Mouse (Mus musculus) MEL (cell line): ENCODE results near the gene Rpl18a. TPM values are rescaled to one million over a fixed set of nuclear protein-coding genes. Genes with fewer than 3 reads are reported as not detected.
A peak's percentile ranks its signal among the peaks of the same experiment; 100 is the strongest.

Experiments
- DNase-seq: peaks from one replicate; pipeline ENCODE4 v3.0.0; 2011; ENCODE audit warnings: low read depth, low spot score
- H3K27ac ChIP-seq: 2 replicates; pipeline ENCODE4 v1.5.1; 2012; ENCODE audit warnings: low read depth, mild to moderate bottlenecking, control low read depth, low read length, moderate library complexity; ENCODE audit not compliant: control insufficient read depth
- H3K27me3 ChIP-seq, 2 experiments: fragments of 150-350 bp in 1 of 2; sonication (generic) in 1 of 2; 2 replicates each; pipeline ENCODE4 v1.6.1; 2012; ENCODE audit warnings: low read length in 2 of 2, mild to moderate bottlenecking in 2 of 2, improper control_type of control experiment in 1 of 2, moderate library complexity in 1 of 2; ENCODE audit not compliant: insufficient read depth in 2 of 2, control insufficient read depth in 1 of 2
- H3K36me3 ChIP-seq, 2 experiments: 2 replicates each; pipeline ENCODE4 v1.6.1; 2012 to 2014; ENCODE audit warnings: low read length in 2 of 2, improper control_type of control experiment in 1 of 2, inconsistent platforms in 1 of 2, mild to moderate bottlenecking in 1 of 2; ENCODE audit not compliant: insufficient read depth in 2 of 2, control insufficient read depth in 1 of 2
- H3K4me1 ChIP-seq, 2 experiments: fragments of 150-350 bp in 1 of 2; sonication (generic) in 1 of 2; 2 replicates each; pipeline ENCODE4 v1.6.1; 2012; ENCODE audit warnings: low read length in 2 of 2, improper control_type of control experiment in 1 of 2, mild to moderate bottlenecking in 1 of 2; ENCODE audit not compliant: insufficient read depth in 2 of 2, control insufficient read depth in 1 of 2
- H3K4me3 ChIP-seq, 2 experiments: fragments of 150-350 bp in 1 of 2; sonication (generic) in 1 of 2; 2 replicates each; pipeline ENCODE4 v1.5.1; 2012; ENCODE audit warnings: low read depth in 2 of 2, low read length in 2 of 2, mild to moderate bottlenecking in 2 of 2, moderate library complexity in 2 of 2, control low read depth in 1 of 2, improper control_type of control experiment in 1 of 2; ENCODE audit not compliant: control insufficient read depth in 1 of 2, insufficient read depth in 1 of 2
- H3K79me2 ChIP-seq: 2 replicates; pipeline ENCODE4 v1.6.1; 2012; ENCODE audit warnings: mild to moderate bottlenecking, low read length, moderate library complexity; ENCODE audit not compliant: control insufficient read depth, poor library complexity, insufficient read depth
- H3K9ac ChIP-seq: 2 replicates; pipeline ENCODE4 v1.6.1; 2012; ENCODE audit warnings: low read depth, mild to moderate bottlenecking, control low read depth, low read length, moderate library complexity; ENCODE audit not compliant: control insufficient read depth, poor library complexity, severe bottlenecking
- H3K9me3 ChIP-seq: fragments of 150-350 bp; sonication (generic); replicated peaks from 2 replicates; pipeline ENCODE4 v1.6.1; 2012; ENCODE audit warnings: mild to moderate bottlenecking, low read length, improper control_type of control experiment, moderate library complexity; ENCODE audit not compliant: insufficient read depth
- BHLHE40 ChIP-seq: IDR thresholded peaks from 2 replicates; pipeline ENCODE4 v1.6.1; 2012; ENCODE audit warnings: low read depth, mild to moderate bottlenecking, inconsistent platforms, low read length, improper control_type of control experiment, borderline replicate concordance
- CHD1 ChIP-seq: IDR thresholded peaks from 2 replicates; pipeline ENCODE4 v1.6.1; 2012; ENCODE audit warnings: low read depth, mild to moderate bottlenecking, inconsistent platforms, low read length, improper control_type of control experiment
- CTCF ChIP-seq, 3 experiments: IDR thresholded peaks in 2 of 3; conservative IDR thresholded peaks in 1 of 3; 2 replicates each; pipeline ENCODE4 v1.5.1; 2011 to 2012; ENCODE audit warnings: low read length in 3 of 3, low read depth in 2 of 3, mild to moderate bottlenecking in 2 of 3, improper control_type of control experiment in 1 of 3, inconsistent platforms in 1 of 3, mixed read lengths in 1 of 3, moderate library complexity in 1 of 3; ENCODE audit not compliant: control insufficient read depth in 1 of 3, insufficient read depth in 1 of 3, poor library complexity in 1 of 3, severe bottlenecking in 1 of 3
- E2F4 ChIP-seq: IDR thresholded peaks from 2 replicates; pipeline ENCODE4 v1.6.1; 2011; ENCODE audit warnings: low read depth, low read length, improper control_type of control experiment, borderline replicate concordance
- GABPA ChIP-seq: IDR thresholded peaks from 2 replicates; pipeline ENCODE4 v1.6.1; 2012; ENCODE audit warnings: low read depth, mild to moderate bottlenecking, inconsistent platforms, low read length, improper control_type of control experiment, moderate library complexity
- JUND ChIP-seq: IDR thresholded peaks from 2 replicates; pipeline ENCODE4 v1.6.1; 2011; ENCODE audit warnings: low read depth, mild to moderate bottlenecking, improper control_type of control experiment, low read length
- MAFK ChIP-seq: IDR thresholded peaks from 2 replicates; pipeline ENCODE4 v1.6.1; 2011; ENCODE audit warnings: low read depth, mild to moderate bottlenecking, low read length, improper control_type of control experiment, borderline replicate concordance
- MAX ChIP-seq: IDR thresholded peaks from 2 replicates; pipeline ENCODE4 v1.6.1; 2011; ENCODE audit warnings: low read length, improper control_type of control experiment
- MXI1 ChIP-seq: IDR thresholded peaks from 2 replicates; pipeline ENCODE4 v1.6.1; 2011; ENCODE audit warnings: mild to moderate bottlenecking, low read depth, low read length, improper control_type of control experiment
- MYB ChIP-seq: IDR thresholded peaks from 2 replicates; pipeline ENCODE4 v1.6.1; 2011; ENCODE audit warnings: mild to moderate bottlenecking, low read depth, low read length, improper control_type of control experiment
- NELFE ChIP-seq: IDR thresholded peaks from 2 replicates; pipeline ENCODE4 v1.6.1; 2011; ENCODE audit warnings: low read depth, low read length, improper control_type of control experiment
- POLR2A ChIP-seq, 2 experiments: IDR thresholded peaks; 2 replicates each; pipeline ENCODE4 v1.6.1; 2011 to 2012; ENCODE audit warnings: low read length in 2 of 2, mild to moderate bottlenecking in 2 of 2, control low read depth in 1 of 2, improper control_type of control experiment in 1 of 2, low read depth in 1 of 2, moderate library complexity in 1 of 2; ENCODE audit not compliant: control insufficient read depth in 1 of 2, insufficient read depth in 1 of 2, poor library complexity in 1 of 2
- POLR2AphosphoS5 ChIP-seq: IDR thresholded peaks from 2 replicates; pipeline ENCODE4 v1.6.1; 2012; ENCODE audit warnings: low read depth, borderline replicate concordance, mild to moderate bottlenecking, inconsistent platforms, low read length, moderate library complexity, mixed read lengths
- RAD21 ChIP-seq: IDR thresholded peaks from 2 replicates; pipeline ENCODE4 v1.6.1; 2011; ENCODE audit warnings: mild to moderate bottlenecking, low read depth, low read length, improper control_type of control experiment
- RCOR1 ChIP-seq: IDR thresholded peaks from 2 replicates; pipeline ENCODE4 v1.6.1; 2012; ENCODE audit warnings: low read depth, mild to moderate bottlenecking, inconsistent platforms, low read length, improper control_type of control experiment
- SIN3A ChIP-seq: IDR thresholded peaks from 2 replicates; pipeline ENCODE4 v1.6.1; 2012; ENCODE audit warnings: low read length, improper control_type of control experiment, inconsistent platforms
- SMC3 ChIP-seq: IDR thresholded peaks from 2 replicates; pipeline ENCODE4 v1.6.1; 2011; ENCODE audit warnings: low read depth, low read length, improper control_type of control experiment
- TAL1 ChIP-seq: IDR thresholded peaks from 2 replicates; pipeline ENCODE4 v1.6.1; 2012; ENCODE audit warnings: mild to moderate bottlenecking, inconsistent platforms, low read length, moderate library complexity, mixed read lengths
- TBP ChIP-seq: IDR thresholded peaks from 2 replicates; pipeline ENCODE4 v1.8.0; 2011; ENCODE audit warnings: low read depth, low read length, improper control_type of control experiment
- TCF12 ChIP-seq: IDR thresholded peaks from 2 replicates; pipeline ENCODE4 v1.6.1; 2014; ENCODE audit warnings: low read depth, mild to moderate bottlenecking, inconsistent platforms, low read length, improper control_type of control experiment, moderate library complexity
- USF1 ChIP-seq: IDR thresholded peaks from 2 replicates; pipeline ENCODE4 v1.6.1; 2014; ENCODE audit warnings: low read depth, mild to moderate bottlenecking, inconsistent platforms, low read length, improper control_type of control experiment, moderate library complexity
- ZC3H11A ChIP-seq: IDR thresholded peaks from 2 replicates; pipeline ENCODE4 v1.6.1; 2012; ENCODE audit warnings: low read depth, mild to moderate bottlenecking, inconsistent platforms, low read length, improper control_type of control experiment
- ZKSCAN1 ChIP-seq: IDR thresholded peaks from 2 replicates; pipeline ENCODE4 v1.6.1; 2012; ENCODE audit warnings: low read depth, mild to moderate bottlenecking, inconsistent platforms, low read length, improper control_type of control experiment, moderate library complexity
- polyA plus RNA-seq, 2 experiments: library from polyadenylated mRNA; stranded (reverse) in 1 of 2; unstranded in 1 of 2; fragments of >175 nt in 1 of 2; fragments of >200 nt in 1 of 2; gene quantifications; 2 replicates each; pipeline versions ENCODE4 v1.2.1 to v1.2.4; 2012; ENCODE audit warnings: low replicate concordance in 2 of 2, low read depth in 1 of 2; ENCODE audit not compliant: insufficient read length in 2 of 2, insufficient read depth in 1 of 2, missing spikeins in 1 of 2
- total RNA-seq: library from RNA; depleted of rRNA; stranded (reverse); fragments of 300-350 nt; gene quantifications from 2 replicates; pipeline ENCODE4 v1.2.3, GENCODE M21; 2012

Rpl18a gene
- total and polyA plus RNA-seq, 3 experiments: 5,399 to 5,671 TPM; not detected in 1

GRCm38 (mm10) chr8:70904532-70904931, 7.3 kb upstream of the Rpl18a start (continued):
- no peak for TF ChIP-seq MAX
- TF ChIP-seq TAL1: no peak
- TF ChIP-seq SIN3A: peak; percentile 49; the same call in 1 of the 2 replicates
- no peak for TF ChIP-seq CHD1
- no peak for TF ChIP-seq BHLHE40
- no peak for TF ChIP-seq MYB
- no peak for TF ChIP-seq POLR2AphosphoS5
- no peak for TF ChIP-seq JUND
- TF ChIP-seq RCOR1: no peak
- no peak for TF ChIP-seq ZKSCAN1
- peak; percentile 79 for TF ChIP-seq E2F4
- no peak for TF ChIP-seq ZC3H11A
- no peak for TF ChIP-seq SMC3
- no peak for TF ChIP-seq GABPA
- no peak for TF ChIP-seq MXI1
- no peak for TF ChIP-seq CTCF (IDR thresholded peaks at IDR 0.05 in 2 of 3, conservative IDR thresholded peaks at IDR 0.05 in 1 of 3; ENCODE audit: control insufficient read depth in 1 of 3, insufficient read depth in 1 of 3, low read depth in 2 of 3, low read length in 3 of 3, poor library complexity in 1 of 3, severe bottlenecking in 1 of 3)
- TF ChIP-seq MAFK: no peak

- TF ChIP-seq RAD21 (no peak), TAL1 (no peak), USF1 (no peak), TBP (no peak), POLR2A (IDR thresholded peaks at IDR 0.05; ENCODE audit: control insufficient read depth in 1 of 2, insufficient read depth in 1 of 2, low read depth in 1 of 2, low read length in 2 of 2, poor library complexity in 1 of 2) (no peak), NELFE (no peak), TCF12 (no peak), MXI1 (no peak), E2F4 (no peak)
- TF ChIP-seq, all 39 proteins: peak for 0
- no peak overlapping the region for H3K27ac ChIP-seq
- H3K4me3 ChIP-seq: no peak overlapping the region
- H3K9me3 ChIP-seq: no peaks in the 10 kb centered on the region
- peaks cover 4 to 39% of the 10 kb centered on the region in 2 experiments for H3K4me1 ChIP-seq
- H3K27me3 ChIP-seq: no peaks in the 10 kb centered on the region
- DNase-seq: no peak
- no peak overlapping the region for H3K9ac ChIP-seq
- H3K79me2 ChIP-seq: peaks cover 21% of the 10 kb centered on the region
- H3K36me3 ChIP-seq: peaks cover 0 to 20% of the 10 kb centered on the region in 2 experiments; a peak in 2 of 4 replicates
Measured at GRCm38 (mm10) chr8:70903582-70903981, 6.4 kb upstream of the Rpl18a start.
